Mouse (Mus musculus): ENCODE measurements at regions not wholly inside any gene's neighbourhood (a gene's known extent, or its start where the extent isn't known, plus 50 kb on each side); places are given as distances from the start of the nearest gene placed in this dataset.

- DNase-seq (ENCODE audit: low spot score in 2 of 2), result no peak
Observed at GRCm38 (mm10) chr2:167757157-167757780, 67.6 kb upstream of the Tmem189 start.

DNA sequence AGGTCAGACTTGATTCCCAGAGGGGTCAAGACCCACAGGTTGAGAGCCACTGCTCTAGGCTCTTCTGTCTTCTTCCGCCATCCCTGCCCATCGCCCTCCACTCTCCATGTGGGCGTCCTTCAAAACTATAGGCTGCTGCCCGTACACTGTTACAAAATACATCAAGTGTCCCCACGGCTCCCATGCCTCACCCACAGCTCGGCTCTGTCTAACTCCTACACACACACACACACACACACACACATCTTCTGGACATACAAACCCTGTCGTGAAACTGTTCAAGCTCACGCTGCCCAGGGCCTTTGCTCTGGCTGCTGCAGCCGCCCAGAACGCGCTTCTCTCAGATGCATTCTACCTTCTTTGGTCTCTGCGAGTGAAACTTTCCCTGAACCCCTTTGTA, 67.1 kb upstream of the Tmem189 start:
- no peak for DNase-seq (ENCODE audit: low spot score in 2 of 2)

DNA sequence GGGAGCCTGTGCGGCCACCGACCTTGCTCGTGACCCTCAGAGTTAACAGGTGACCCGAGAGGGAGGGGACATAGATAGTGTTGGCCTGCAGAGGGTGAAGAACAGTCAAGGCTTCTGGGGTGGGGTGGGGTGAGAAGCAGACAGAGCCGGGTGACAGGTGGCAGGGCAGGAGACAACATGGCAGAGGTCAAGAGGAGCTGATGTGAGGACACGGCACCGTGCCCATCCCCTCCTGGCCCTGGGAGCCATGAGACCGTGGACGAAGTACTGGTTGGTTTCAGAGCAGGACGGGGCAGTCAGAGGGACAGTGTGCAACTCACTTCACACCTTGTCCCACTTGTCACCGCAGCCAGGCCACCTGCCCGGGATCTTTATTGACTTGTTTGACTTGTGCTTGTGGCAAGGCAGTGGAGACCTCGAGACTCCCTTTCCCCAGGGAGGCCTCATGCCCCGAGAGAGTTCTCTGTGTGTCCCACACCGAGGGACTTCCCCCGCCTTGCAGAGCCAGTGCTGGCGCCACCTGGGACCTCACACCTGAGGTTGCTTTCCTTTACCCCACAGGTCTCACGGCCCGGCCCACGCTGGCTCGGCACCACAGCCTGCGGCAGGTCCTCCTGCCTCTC, 65.4 kb upstream of the Tmem189 start:
- DNase-seq (ENCODE audit: low spot score in 2 of 2), result peak in 1 of 2 experiments; percentile 69

- DNase-seq (ENCODE audit: low spot score in 2 of 2), result peak in 1 of 2 experiments; percentile 69
Observed at GRCm38 (mm10) chr2:167753898-167754297, 64.3 kb upstream of the Tmem189 start.

DNA sequence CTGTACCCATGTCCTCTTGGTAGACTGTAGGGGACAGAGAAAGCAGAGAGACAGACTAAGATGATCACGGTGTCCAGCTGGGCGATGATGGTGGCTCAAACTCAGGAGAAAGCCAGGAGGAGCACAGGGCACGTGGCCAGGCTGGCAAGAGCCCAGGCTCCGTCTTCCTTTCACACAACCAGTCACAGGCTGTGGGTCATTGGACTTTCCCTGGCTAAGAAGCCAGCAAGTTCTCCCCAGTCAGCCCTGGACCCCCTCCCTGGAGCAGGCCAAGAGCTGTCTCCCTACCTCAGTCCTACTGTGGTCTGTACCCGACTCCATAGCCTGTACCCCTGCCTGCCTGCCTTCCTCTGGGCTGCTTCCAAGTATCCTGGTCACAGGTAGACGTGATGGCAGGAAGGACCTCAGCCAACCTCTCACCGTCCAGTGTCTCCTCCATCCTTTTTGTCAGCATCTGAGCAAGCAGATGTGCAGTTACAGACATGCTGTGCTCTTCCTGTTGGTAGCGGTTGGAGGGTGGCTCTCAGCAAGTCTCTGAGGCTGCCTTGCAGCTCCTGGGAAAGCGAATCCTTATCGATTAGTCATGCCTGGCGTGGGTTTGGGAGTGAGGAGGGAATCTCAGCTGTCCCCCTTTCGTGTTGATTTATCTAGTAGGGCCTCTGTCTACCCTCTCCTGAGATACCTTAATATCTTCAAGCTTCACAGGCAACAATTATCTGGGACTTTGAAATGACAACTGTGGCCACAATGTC, 63.4 kb upstream of the Tmem189 start:
- no peak for DNase-seq (ENCODE audit: low spot score in 2 of 2)

GRCm38 (mm10) chr2:167751585-167751984, 62.0 kb upstream of the Tmem189 start:
- no peak for DNase-seq (ENCODE audit: low spot score in 2 of 2)

GRCm38 (mm10) chr2:167748297-167748696, 58.7 kb upstream of the Tmem189 start:
- no peak for DNase-seq (ENCODE audit: low spot score in 2 of 2)

- DNase-seq (ENCODE audit: low spot score in 2 of 2), result peak in 1 of 2 experiments; percentile 44
Observed at GRCm38 (mm10) chr2:167747164-167747843, 57.7 kb upstream of the Tmem189 start.

- DNase-seq (ENCODE audit: low spot score in 2 of 2), result no peak
Observed at GRCm38 (mm10) chr2:167746344-167746743, 56.7 kb upstream of the Tmem189 start.

DNA sequence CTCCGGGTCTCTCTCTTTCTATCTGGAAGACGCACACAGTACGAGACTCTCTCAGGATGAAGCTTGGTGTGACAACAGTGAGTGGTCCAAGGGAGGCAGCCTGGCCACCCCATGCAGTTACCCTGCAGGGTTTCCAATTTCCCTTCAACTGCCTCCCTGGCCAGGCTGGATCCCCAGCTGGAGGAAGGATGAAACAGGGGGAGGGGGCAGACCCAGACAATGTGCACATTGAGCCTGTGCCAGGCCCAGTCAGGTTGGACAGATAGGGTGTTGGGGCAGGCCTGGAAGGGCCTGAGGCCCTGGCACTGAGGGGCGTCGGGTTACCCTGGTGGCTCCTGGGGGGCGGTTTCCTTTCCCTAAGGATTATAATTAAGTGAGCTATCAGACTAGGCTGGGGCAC, 55.8 kb upstream of the Tmem189 start:
- no peak for DNase-seq (ENCODE audit: low spot score in 2 of 2)

DNA sequence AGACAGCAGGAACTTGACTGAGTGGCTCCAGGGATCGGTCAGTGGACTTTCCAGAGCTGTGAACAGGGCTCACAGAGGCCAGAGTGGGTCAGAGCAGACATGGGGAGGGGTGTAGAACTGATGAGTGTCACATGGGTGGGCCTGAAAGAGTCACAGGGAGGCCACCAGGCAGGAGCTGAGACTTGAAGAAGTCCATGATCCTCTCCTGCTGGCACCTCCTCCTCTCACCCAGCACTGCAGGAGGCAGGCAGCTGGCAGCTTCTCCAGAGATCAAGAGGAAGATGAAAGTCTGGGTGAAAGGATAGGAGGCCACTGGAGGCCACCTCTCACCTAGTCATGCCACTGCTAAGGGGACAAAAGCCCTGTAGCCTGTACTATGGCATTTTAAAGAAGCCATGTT, 54.5 kb upstream of the Tmem189 start:
- no peak for DNase-seq (ENCODE audit: low spot score in 2 of 2)

DNA sequence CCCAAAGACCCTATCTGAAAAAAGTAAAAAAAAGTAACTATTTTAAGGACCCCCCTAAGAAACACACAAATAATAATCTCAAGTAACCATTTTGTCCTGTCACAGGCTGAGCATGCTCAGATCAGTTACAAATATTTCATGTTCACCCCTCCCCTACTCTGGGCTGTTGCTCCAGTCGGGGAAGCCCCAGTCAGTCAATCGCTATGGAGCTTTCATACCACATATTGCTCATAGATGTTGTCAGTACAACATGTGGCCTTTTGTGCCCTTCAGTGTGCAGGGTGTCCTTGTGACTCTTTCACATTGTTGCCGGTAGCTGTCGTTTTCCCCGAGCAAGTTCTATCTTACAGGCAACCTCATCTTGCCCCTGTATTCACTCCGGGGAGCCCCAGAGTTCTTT, 52.9 kb upstream of the Tmem189 start:
- DNase-seq (ENCODE audit: low spot score in 2 of 2), result no peak

GRCm38 (mm10) chr2:167740516-167741189, 51.0 kb upstream of the Tmem189 start:
- DNase-seq (ENCODE audit: low spot score in 2 of 2), result no peak

Measured in spleen, postnatal 10 days (tissue).